Mouse (Mus musculus) B cell, adult 62 days (primary cell): ENCODE measurements around the gene Dnal4. TPM values are rescaled to one million over a fixed set of nuclear protein-coding genes. Genes with fewer than 3 reads are reported as not detected.

Source experiments
- total RNA-seq: library from RNA; stranded (reverse); gene quantifications from 4 replicates; pipeline ENCODE4 v1.2.4, GENCODE M21; 2023

Gene Dnal4
- total RNA-seq = 7.5 to 9.0 TPM (median 8.6 TPM) in 4 replicates

GRCm38 (mm10) chr15:79777749-79778148 is at the start of gene Dnal4:
Gene Dnal4 (minus strand): TSS chr15:79777849.

GRCm38 (mm10) chr15:79804352-79805071 is 26.9 kb upstream of the Dnal4 start, which contains the start of gene Nptxr:
Gene Nptxr (minus strand): TSS chr15:79804766.

GRCm38 (mm10) chr15:79741921-79742705 is 35.5 kb downstream of the Dnal4 start, which contains the start of gene Sun2:
Gene Sun2 (minus strand): TSS chr15:79742536.

Other genes with a start within 250 kb of the Dnal4 start
- gene Ddx17, start 231.1 kb downstream of the Dnal4 start, total RNA-seq = 407 to 417 TPM (median 412 TPM) in 4 replicates
- not detected in 4 replicates for gene Dmc1, start 172.7 kb downstream of the Dnal4 start, total RNA-seq
- 2.7 to 4.3 TPM (median 3.5 TPM) in 4 replicates for gene Fam227a, start 118.9 kb downstream of the Dnal4 start, total RNA-seq
- 3.6 to 8.9 TPM (median 7.2 TPM) in 4 replicates for gene Cby1, start 118.7 kb downstream of the Dnal4 start, total RNA-seq
- 83.6 to 101 TPM (median 99.6 TPM) in 4 replicates for gene Tomm22, start 107.0 kb downstream of the Dnal4 start, total RNA-seq
- gene Josd1, start 89.9 kb downstream of the Dnal4 start, total RNA-seq = 26.2 to 28.8 TPM (median 26.8 TPM) in 4 replicates
- gene Gtpbp1, start 87.0 kb downstream of the Dnal4 start, total RNA-seq = 67.7 to 76.0 TPM (median 68.7 TPM) in 4 replicates
- 456 to 501 TPM (median 488 TPM) in 4 replicates for gene Sun2, start 35.3 kb downstream of the Dnal4 start, total RNA-seq
- 0.21 to 0.44 TPM (median 0.24 TPM) in 4 replicates for gene Nptxr, start 26.9 kb upstream of the Dnal4 start, total RNA-seq
- not detected in 4 replicates for gene Npcd, start 56.4 kb upstream of the Dnal4 start, total RNA-seq
- gene Cbx6, start 56.8 kb upstream of the Dnal4 start, total RNA-seq = 10.9 to 19.0 TPM (median 15.8 TPM) in 4 replicates
- 281 to 328 TPM (median 317 TPM) in 4 replicates for gene Apobec3, start 113.8 kb upstream of the Dnal4 start, total RNA-seq
- 111 to 141 TPM (median 116 TPM) in 4 replicates for gene Cbx7, start 193.3 kb upstream of the Dnal4 start, total RNA-seq
- gene Pdgfb, start 237.1 kb upstream of the Dnal4 start, total RNA-seq = 0.32 to 0.72 TPM (median 0.45 TPM) in 4 replicates